Mouse (Mus musculus): ENCODE measurements at regions not wholly inside any gene's neighbourhood (a gene's known extent, or its start where the extent isn't known, plus 50 kb on each side); places are given as distances from the start of the nearest gene placed in this dataset.

GRCm38 (mm10) chr16:24254590-24254989 lies 138.7 kb upstream of the Lpp start:
- no peak for DNase-seq

GRCm38 (mm10) chr16:24254143-24254542 lies 139.2 kb upstream of the Lpp start:
- DNase-seq, result no peak

GRCm38 (mm10) chr16:24247291-24247690 lies 146.0 kb upstream of the Lpp start:
- DNase-seq, result no peak

- DNase-seq, result no peak
Measured at GRCm38 (mm10) chr16:24238075-24238555, 155.2 kb upstream of the Lpp start.

GRCm38 (mm10) chr16:24237425-24237824 lies 155.9 kb upstream of the Lpp start:
- no peak for DNase-seq

GRCm38 (mm10) chr16:24237013-24237412 lies 156.3 kb upstream of the Lpp start:
- no peak for DNase-seq

GRCm38 (mm10) chr16:24236511-24236910 lies 156.8 kb upstream of the Lpp start:
- DNase-seq, result no peak

- DNase-seq, result no peak
Measured at GRCm38 (mm10) chr16:24234795-24235194, 158.5 kb upstream of the Lpp start.

GRCm38 (mm10) chr16:24232001-24232530 lies 161.2 kb upstream of the Lpp start:
- DNase-seq, result no peak

- no peak for DNase-seq
Measured at GRCm38 (mm10) chr16:24231506-24231905, 161.8 kb upstream of the Lpp start.

GRCm38 (mm10) chr16:24229002-24229607 lies 164.2 kb upstream of the Lpp start:
- DNase-seq, result no peak

- DNase-seq, result no peak
Measured at GRCm38 (mm10) chr16:24225897-24226296, 167.4 kb upstream of the Lpp start.

GRCm38 (mm10) chr16:24225090-24225489 lies 168.2 kb upstream of the Lpp start:
- DNase-seq, result no peak

- no peak for DNase-seq
Measured at GRCm38 (mm10) chr16:24223901-24224300, 169.4 kb upstream of the Lpp start.

GRCm38 (mm10) chr16:24223527-24223880 lies 169.8 kb upstream of the Lpp start:
- DNase-seq, result no peak

- DNase-seq, result no peak
Measured at GRCm38 (mm10) chr16:24222759-24223526, 170.4 kb upstream of the Lpp start.

GRCm38 (mm10) chr16:24221992-24222391 lies 171.3 kb upstream of the Lpp start:
- no peak for DNase-seq

- no peak for DNase-seq
Measured at GRCm38 (mm10) chr16:24220613-24221012, 172.7 kb upstream of the Lpp start.

- no peak for DNase-seq
Measured at GRCm38 (mm10) chr16:24219691-24220090, 173.6 kb upstream of the Lpp start.

GRCm38 (mm10) chr16:24218850-24219185 lies 174.5 kb upstream of the Lpp start:
- DNase-seq, result no peak

GRCm38 (mm10) chr16:24218162-24218849 lies 175.0 kb upstream of the Lpp start:
- DNase-seq, result no peak

- no peak for DNase-seq
Measured at GRCm38 (mm10) chr16:24216828-24217227, 176.5 kb upstream of the Lpp start.

GRCm38 (mm10) chr16:24215353-24215752 lies 178.0 kb upstream of the Lpp start:
- DNase-seq, result no peak

- DNase-seq, result no peak
Measured at GRCm38 (mm10) chr16:24213577-24213976, 179.7 kb upstream of the Lpp start.
